ENCODE assay signal across 9 mouse cellular contexts in genomic region chrX:151132785-151133184, GRCm38 (mm10). TPM values are rescaled to one million over a fixed set of nuclear protein-coding genes. Genes with fewer than 3 reads are reported as not detected.
DNase-seq lines count a peak whose midpoint lies in the region; ATAC-seq and TF ChIP-seq lines count a peak whose summit lies in the region.
"Had no signal": no experiment of that assay in that cellular context is flagged by ENCODE, and none has a peak within 500 bp of the region (broad histone marks: within the 10 kb centered on the region; RNA-seq: fewer than 3 reads in every experiment).

No protein-coding gene starts in this region.

- ATAC-seq in heart, embryonic 15.5 days (replicated peaks; ENCODE audit: insufficient number of reproducible peaks, insufficient read depth, low FRiP score, low read depth), result no peak
- ATAC-seq in heart, postnatal 0 days (ENCODE audit: insufficient read depth, low read depth), result no peak
- ATAC-seq in intestine, embryonic 15.5 days, result no peak

- no peaks in the 10 kb centered on the region for H3K36me3 ChIP-seq in heart, embryonic 15.5 days
- no peaks in the 10 kb centered on the region for H3K36me3 ChIP-seq in heart, postnatal 0 days (replicated peaks; ENCODE audit: control insufficient read depth, insufficient read depth, low read length)
- H3K36me3 ChIP-seq in intestine, embryonic 15.5 days, result no peaks in the 10 kb centered on the region
- H3K36me3 ChIP-seq: neural tube, embryonic 13.5 days had no signal

- no peaks in the 10 kb centered on the region for H3K27me3 ChIP-seq in heart, embryonic 15.5 days
- no peaks in the 10 kb centered on the region for H3K27me3 ChIP-seq in heart, postnatal 0 days (ENCODE audit: control insufficient read depth, insufficient read depth, low read length)
- H3K27me3 ChIP-seq in intestine, embryonic 15.5 days (replicated peaks), result no peaks in the 10 kb centered on the region
- H3K27me3 ChIP-seq: neural tube, embryonic 13.5 days had no signal

- H3K4me1 ChIP-seq in heart, embryonic 15.5 days (replicated peaks), result no peaks in the 10 kb centered on the region
- no peaks in the 10 kb centered on the region for H3K4me1 ChIP-seq in heart, postnatal 0 days (ENCODE audit: control insufficient read depth, insufficient read depth)
- H3K4me1 ChIP-seq in intestine, embryonic 15.5 days (replicated peaks), result no peaks in the 10 kb centered on the region
- H3K4me1 ChIP-seq: neural tube, embryonic 13.5 days had no signal

- no peak overlapping the region for H3K27ac ChIP-seq in heart, embryonic 15.5 days
- H3K27ac ChIP-seq in heart, postnatal 0 days (ENCODE audit: low read depth), result no peak overlapping the region
- no peak overlapping the region for H3K27ac ChIP-seq in intestine, embryonic 15.5 days
- H3K27ac ChIP-seq: neural tube, embryonic 13.5 days had no signal

- peak; percentile 41 for TF ChIP-seq CTCF in heart, postnatal 0 days (IDR thresholded peaks at IDR 0.05; ENCODE audit: low read depth)

- TF ChIP-seq EP300 in heart, postnatal 0 days (IDR thresholded peaks at IDR 0.05; ENCODE audit: low read depth), result no peak

- H3K9ac ChIP-seq in heart, embryonic 15.5 days, result no peak overlapping the region
- no peak overlapping the region for H3K9ac ChIP-seq in heart, postnatal 0 days (replicated peaks; ENCODE audit: low read depth, low read length)
- no peak overlapping the region for H3K9ac ChIP-seq in intestine, embryonic 15.5 days
- H3K9ac ChIP-seq: neural tube, embryonic 13.5 days had no signal

- 29% methylated on average over 10 of the region's 10 CpGs for WGBS in heart, embryonic 15.5 days
- WGBS in heart, postnatal 0 days, result 33% methylated on average over 10 of the region's 10 CpGs
- 34% methylated on average over 10 of the region's 10 CpGs for WGBS in intestine, embryonic 15.5 days

- no peaks in the 10 kb centered on the region for H3K9me3 ChIP-seq in heart, embryonic 15.5 days (replicated peaks)
- H3K9me3 ChIP-seq in heart, postnatal 0 days (replicated peaks; ENCODE audit: control insufficient read depth, low read length), result no peaks in the 10 kb centered on the region
- no peaks in the 10 kb centered on the region for H3K9me3 ChIP-seq in intestine, embryonic 15.5 days
- H3K9me3 ChIP-seq: neural tube, embryonic 13.5 days had no signal

- H3K4me2 ChIP-seq in heart, embryonic 15.5 days, result no peak overlapping the region
- H3K4me2 ChIP-seq in heart, postnatal 0 days (ENCODE audit: low read depth, low read length), result no peak overlapping the region
- no peak overlapping the region for H3K4me2 ChIP-seq in intestine, embryonic 15.5 days (replicated peaks)
- H3K4me2 ChIP-seq: neural tube, embryonic 13.5 days had no signal

- 0 out of 2 replicates have a peak overlapping the region, but pooled peaks have one; percentile 19 for H3K4me3 ChIP-seq in heart, embryonic 15.5 days
- H3K4me3 ChIP-seq in heart, postnatal 0 days (ENCODE audit: low read depth, low read length), result no peak overlapping the region
- H3K4me3 ChIP-seq in intestine, embryonic 15.5 days (replicated peaks), result no peak overlapping the region
- H3K4me3 ChIP-seq: neural tube, embryonic 13.5 days had no signal

- no peak for DNase-seq in heart, adult 11 months
- DNase-seq in right cerebral cortex, adult 18-20 months, result peak; percentile 1
- DNase-seq in right cerebral cortex, postnatal 25 days, result no peak
- DNase-seq in heart, postnatal 0 days (ENCODE audit: low spot score), result no peak
- DNase-seq in urinary bladder, postnatal 10 days (ENCODE audit: low spot score), result no peak
- no peak for DNase-seq in testis, postnatal 10 days (ENCODE audit: low spot score)

RNA-seq across cellular contexts. Expression of gene Tsr2, which starts 36.4 kb away (rescaled TPM):
- polyA plus RNA-seq in heart, embryonic 15.5 days (2015; fragmentation: Nextera tagmentation; extraction: Ambion mirVana), result 16.0 and 18.5 TPM in 2 replicates
- 6.2 and 8.9 TPM in 2 replicates for total RNA-seq in heart, postnatal 0 days (2014; rRNA removed; ENCODE audit: low replicate concordance)
- 9.0 and 10.4 TPM in 2 replicates for polyA plus RNA-seq in heart, postnatal 0 days (2015; fragmentation: Nextera tagmentation; extraction: Ambion mirVana)
- polyA plus RNA-seq in intestine, embryonic 15.5 days (2015; fragmentation: Nextera tagmentation; extraction: Ambion mirVana), result 29.9 and 32.7 TPM in 2 replicates
